Mouse (Mus musculus) heart, postnatal 0 days (tissue): ENCODE measurements around the gene Trim31.

Experiments used
- CTCF ChIP-seq: IDR thresholded peaks from 2 replicates; pipeline ENCODE4 v1.5.1; 2016; ENCODE audit warnings: antibody characterized with exemption, control low read depth, low read depth
- EP300 ChIP-seq: IDR thresholded peaks from 2 replicates; pipeline ENCODE4 v1.6.1; 2016; ENCODE audit warnings: antibody characterized with exemption, low read depth

DNA sequence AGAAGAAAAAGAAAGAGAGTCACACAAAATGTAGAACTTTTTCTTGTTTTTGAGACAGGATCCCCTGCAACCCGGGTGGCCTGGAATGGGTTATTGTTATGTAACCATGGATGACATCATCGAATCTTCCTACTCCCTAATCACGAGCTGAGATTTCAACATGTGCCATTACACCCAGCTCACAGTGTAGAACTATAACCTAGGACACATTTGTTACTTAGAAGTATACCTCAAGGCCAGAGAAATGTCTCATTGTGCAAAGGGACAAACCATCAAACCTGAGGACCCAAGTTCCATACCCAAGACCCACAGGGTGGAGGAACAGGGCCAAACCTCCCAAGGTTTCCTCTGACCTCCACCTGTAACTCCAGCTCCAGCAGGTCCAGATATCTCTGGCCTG, 5.7 kb downstream of the Trim31 start:
- TF ChIP-seq CTCF (no peak), EP300 (no peak)
